ENCODE assay signal across 9 mouse cellular contexts in genomic region chr2:118677817-118678216, GRCm38 (mm10). TPM values are rescaled to one million over a fixed set of nuclear protein-coding genes. Genes with fewer than 3 reads are reported as not detected.
DNase-seq lines count a peak whose midpoint lies in the region; ATAC-seq and TF ChIP-seq lines count a peak whose summit lies in the region.
"Had no signal": no experiment of that assay in that cellular context is flagged by ENCODE, and none has a peak within 500 bp of the region (broad histone marks: within the 10 kb centered on the region; RNA-seq: fewer than 3 reads in every experiment).

No protein-coding gene starts in this region.

- peaks cover 2% of the 10 kb centered on the region for H3K4me1 ChIP-seq in kidney, adult 2 months (ENCODE audit: control insufficient read depth, insufficient read depth, low read length)
- peaks cover 1% of the 10 kb centered on the region; the same call in 1 of the 2 replicates for H3K4me1 ChIP-seq in cortical plate, adult 2 months (ENCODE audit: control insufficient read depth, insufficient read depth, low read length)
- H3K4me1 ChIP-seq in kidney, postnatal 0 days (replicated peaks; ENCODE audit: insufficient read depth, low read length): peaks cover 7% of the 10 kb centered on the region; the same call in 1 of the 2 replicates
- peaks cover 14% of the 10 kb centered on the region; the same call in 1 of the 2 replicates for H3K4me1 ChIP-seq in midbrain, embryonic 14.5 days (ENCODE audit: control insufficient read depth, insufficient read depth, low read length)

- no peak for TF ChIP-seq POLR2A in kidney, adult 2 months (IDR thresholded peaks at IDR 0.05; ENCODE audit: low read depth, low read length)
- TF ChIP-seq POLR2A in cortical plate, adult 2 months (IDR thresholded peaks at IDR 0.05; ENCODE audit: extremely low read depth, insufficient read depth, low read length): no peak

- peak; percentile 51 for DNase-seq in kidney, adult 2 months
- DNase-seq in kidney, adult 9 months: no peak
- no peak for DNase-seq in kidney, postnatal 0 days (ENCODE audit: low spot score)
- peak; percentile 23 for DNase-seq in midbrain, embryonic 14.5 days
- no peak for DNase-seq in spleen, postnatal 36 days (ENCODE audit: low spot score in 2 of 2)
- DNase-seq in gastrocnemius, adult 8-10 months (ENCODE audit: low spot score in 2 of 2): no peak

- peaks cover 6% of the 10 kb centered on the region for H3K27me3 ChIP-seq in kidney, adult 2 months (replicated peaks; ENCODE audit: control insufficient read depth, insufficient read depth, low read length)
- peaks cover 30% of the 10 kb centered on the region for H3K27me3 ChIP-seq in kidney, postnatal 0 days (ENCODE audit: insufficient read depth, low read length)
- peaks cover 40% of the 10 kb centered on the region for H3K27me3 ChIP-seq in midbrain, embryonic 14.5 days (ENCODE audit: control insufficient read depth, insufficient read depth, low read length)
- H3K27me3 ChIP-seq: Patski had no signal

- H3K27ac ChIP-seq in kidney, adult 2 months (ENCODE audit: insufficient read depth, low read depth, low read length): peak overlapping the region; percentile 56
- no peak overlapping the region for H3K27ac ChIP-seq in cortical plate, adult 2 months (ENCODE audit: insufficient read depth, low read length)
- H3K27ac ChIP-seq in kidney, postnatal 0 days: no peak overlapping the region
- H3K27ac ChIP-seq in midbrain, embryonic 14.5 days (replicated peaks; ENCODE audit: low read depth, low read length): no peak overlapping the region

- H3K9ac ChIP-seq in kidney, postnatal 0 days (ENCODE audit: low read depth, low read length): no peak overlapping the region; the same call in 1 of the 2 replicates
- H3K9ac ChIP-seq in midbrain, embryonic 14.5 days (replicated peaks; ENCODE audit: low read length): peak overlapping the region; percentile 51; the same call in 1 of the 2 replicates

- H3K4me2 ChIP-seq in kidney, postnatal 0 days (ENCODE audit: low read length): peak overlapping the region; percentile 83
- peak overlapping the region; percentile 98 for H3K4me2 ChIP-seq in midbrain, embryonic 14.5 days (ENCODE audit: low read length)

- H3K9me3 ChIP-seq in kidney, postnatal 0 days (replicated peaks; ENCODE audit: low read length): no peaks in the 10 kb centered on the region
- no peaks in the 10 kb centered on the region for H3K9me3 ChIP-seq in midbrain, embryonic 14.5 days (ENCODE audit: control insufficient read depth, low read length)

- H3K4me3 ChIP-seq in kidney, adult 2 months (ENCODE audit: insufficient read depth, low read depth, low read length): peak overlapping the region; percentile 53
- H3K4me3 ChIP-seq in cortical plate, adult 2 months (ENCODE audit: insufficient read depth, low read length): peak overlapping the region; percentile 39; the same call in 1 of the 2 replicates
- H3K4me3 ChIP-seq in kidney, postnatal 0 days (replicated peaks; ENCODE audit: low read depth, low read length): peak overlapping the region; percentile 51
- H3K4me3 ChIP-seq in midbrain, embryonic 14.5 days (replicated peaks; ENCODE audit: low read depth, low read length): peak overlapping the region; percentile 45

- no peaks in the 10 kb centered on the region for H3K36me3 ChIP-seq in kidney, adult 2 months (ENCODE audit: control insufficient read depth, insufficient read depth, low read length)
- H3K36me3 ChIP-seq in kidney, postnatal 0 days (ENCODE audit: insufficient read depth, low read length): no peaks in the 10 kb centered on the region
- no peaks in the 10 kb centered on the region for H3K36me3 ChIP-seq in midbrain, embryonic 14.5 days (ENCODE audit: control insufficient read depth, insufficient read depth, low read length)

- WGBS in kidney, adult 2 months: 27% methylated on average over 4 of the region's 4 CpGs
- 19% methylated on average over 4 of the region's 4 CpGs for WGBS in kidney, postnatal 0 days
- WGBS in midbrain, embryonic 14.5 days: 22% methylated on average over 4 of the region's 4 CpGs

- 0 out of 2 replicates have a peak, but pooled peaks have one; percentile 2 for ATAC-seq in kidney, postnatal 0 days (replicated peaks; ENCODE audit: low FRiP score, low read depth)
- ATAC-seq in midbrain, embryonic 14.5 days (ENCODE audit: low FRiP score, low TSS enrichment): peak; percentile 12; the same call in 1 of the 2 replicates
- ATAC-seq in CD4-positive, CD25-positive, alpha-beta regulatory T cell, adult 4 months: no peak
- ATAC-seq: Patski had no signal

- no peak for TF ChIP-seq CTCF in kidney, adult 2 months (conservative IDR thresholded peaks at IDR 0.05; ENCODE audit: insufficient read depth, insufficient read length, low read depth, low read length)
- no peak for TF ChIP-seq CTCF in cortical plate, adult 2 months (IDR thresholded peaks at IDR 0.05; ENCODE audit: extremely low read depth, insufficient read depth, low read length)
- TF ChIP-seq CTCF in kidney, postnatal 0 days (IDR thresholded peaks at IDR 0.05; ENCODE audit: low read depth): no peak

RNA-seq across cellular contexts. Expression of gene Pak6, which starts 14.7 kb away (rescaled TPM):
- polyA plus RNA-seq in kidney, adult 2 months (2012; rRNA removed): 10.9 and 13.7 TPM in 2 replicates
- 58.0 and 63.1 TPM in 2 replicates for polyA plus RNA-seq in cortical plate, adult 2 months (2012; rRNA removed)
- 1.9 and 3.5 TPM in 2 replicates for polyA plus RNA-seq in kidney, postnatal 0 days (2015; fragmentation: Nextera tagmentation; extraction: Ambion mirVana)
- polyA plus RNA-seq in midbrain, embryonic 14.5 days (2014; fragmentation: Nextera tagmentation; extraction: Ambion mirVana): 32.4 and 38.4 TPM in 2 replicates
- 1 to 10 TPM in 1 of 2 experiments, under 1 TPM in 1; 0.13 to 1.3 TPM for polyA plus RNA-seq in CD4-positive, CD25-positive, alpha-beta regulatory T cell, adult 4 months (2017; shearing (Covaris generic))
- not detected for total RNA-seq in gastrocnemius, adult 8-10 months (2022)

RNA-seq across cellular contexts. Expression of gene Ankrd63, which starts 25.9 kb away (rescaled TPM):
- polyA plus RNA-seq in kidney, adult 2 months (2012; rRNA removed): 0.03 and 0.05 TPM in 2 replicates
- 11.3 and 17.9 TPM in 2 replicates for polyA plus RNA-seq in cortical plate, adult 2 months (2012; rRNA removed)
- polyA plus RNA-seq in kidney, postnatal 0 days (2015; fragmentation: Nextera tagmentation; extraction: Ambion mirVana): 0.37 and 0.45 TPM in 2 replicates
- not detected in 2 replicates for polyA plus RNA-seq in midbrain, embryonic 14.5 days (2014; fragmentation: Nextera tagmentation; extraction: Ambion mirVana)
- polyA plus RNA-seq in CD4-positive, CD25-positive, alpha-beta regulatory T cell, adult 4 months (2017; shearing (Covaris generic)): not detected
- total RNA-seq in gastrocnemius, adult 8-10 months (2022): not detected

RNA-seq across cellular contexts. Expression of gene Plcb2, which starts 50.4 kb away (rescaled TPM):
- 1.9 and 3.7 TPM in 2 replicates for polyA plus RNA-seq in kidney, adult 2 months (2012; rRNA removed)
- polyA plus RNA-seq in cortical plate, adult 2 months (2012; rRNA removed): 2.9 and 3.0 TPM in 2 replicates
- 1.3 and 1.4 TPM in 2 replicates for polyA plus RNA-seq in kidney, postnatal 0 days (2015; fragmentation: Nextera tagmentation; extraction: Ambion mirVana)
- polyA plus RNA-seq in midbrain, embryonic 14.5 days (2014; fragmentation: Nextera tagmentation; extraction: Ambion mirVana): 0.40 and 0.74 TPM in 2 replicates
- polyA plus RNA-seq in CD4-positive, CD25-positive, alpha-beta regulatory T cell, adult 4 months (2017; shearing (Covaris generic)): 10 to 100 TPM; 15.7 to 20.8 TPM
- total RNA-seq in gastrocnemius, adult 8-10 months (2022): under 1 TPM in 3 of 4 experiments, not detected in 1; 0.15 to 0.27 (median 0.27) TPM

Comparison
In these comparisons a context has a peak if more than half of its experiments do, and no peak if none do; other contexts are left out.
1. DNase-seq: peak in kidney, adult 2 months (single experiment) and midbrain, embryonic 14.5 days (single experiment); none in kidney, adult 9 months (single experiment), kidney, postnatal 0 days (single experiment), spleen, postnatal 36 days (0 of 2) and gastrocnemius, adult 8-10 months (0 of 2).
2. Peak in every context shown above with its lines, with median percentiles within 50 percentile points of each other: H3K4me3 ChIP-seq.